Mouse (Mus musculus): ENCODE measurements around the gene Cyb5r3. TPM values are rescaled to one million over a fixed set of nuclear protein-coding genes. Genes with fewer than 3 reads are reported as not detected.

The Cyb5r3 gene
- total RNA-seq, 1 experiment from 2014 or later: 393 TPM

DNA sequence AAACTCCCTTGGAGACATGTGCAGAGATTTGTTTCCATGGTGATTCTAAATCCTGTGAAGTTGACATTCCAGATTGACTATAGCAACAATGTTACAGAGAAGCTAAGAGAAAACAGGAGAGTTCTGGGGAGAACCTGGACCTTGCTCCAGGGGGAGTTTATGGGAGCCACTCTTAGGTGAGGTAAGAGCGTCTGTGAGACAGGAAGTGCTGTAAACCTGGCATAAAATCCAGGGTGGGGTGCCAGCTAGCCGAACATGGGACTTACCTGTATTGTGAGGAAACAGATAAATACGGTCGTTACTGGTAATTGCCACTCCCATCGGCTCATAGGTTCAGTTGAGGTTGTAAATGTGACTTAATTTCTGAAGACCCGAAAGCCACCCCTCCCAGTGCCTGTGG lies 66.0 kb downstream of the Cyb5r3 start:
- no peak for DNase-seq

Other genes with a start within 250 kb of the Cyb5r3 start
- gene Tcf20, start 184.7 kb downstream of the Cyb5r3 start, total RNA-seq (2021): 87.9 and 103 TPM in 2 replicates
- gene Nfam1, start 139.3 kb downstream of the Cyb5r3 start, total RNA-seq (2021): 1.2 and 1.5 TPM in 2 replicates
- gene Serhl, start 83.1 kb downstream of the Cyb5r3 start, total RNA-seq (2021): 53.0 and 70.8 TPM in 2 replicates
- gene Rrp7a, start 49.8 kb downstream of the Cyb5r3 start, total RNA-seq (2021): 100 and 102 TPM in 2 replicates
- 108 and 124 TPM in 2 replicates for gene Poldip3, start 23.2 kb downstream of the Cyb5r3 start, total RNA-seq (2021)
- gene A4galt, start 79.2 kb upstream of the Cyb5r3 start, total RNA-seq (2021): 6.8 and 7.7 TPM in 2 replicates
- 25.0 and 29.6 TPM in 2 replicates for gene Arfgap3, start 177.7 kb upstream of the Cyb5r3 start, total RNA-seq (2021)